Mouse (Mus musculus) heart, embryonic 12.5 days (tissue): Measurements from ENCODE around the gene Galnt16. TPM values are rescaled to one million over a fixed set of nuclear protein-coding genes. Genes with fewer than 3 reads are reported as not detected.

Experiments used
- ATAC-seq: fragments of 200-750 bp; cut with Nextera tagmentation; 2 replicates; pipeline ENCODE4 v1.8.0; 2017; ENCODE audit warnings: moderate TSS enrichment, moderate library complexity; ENCODE audit not compliant: insufficient number of reproducible peaks, low FRiP score
- H3K27ac ChIP-seq: fragments of 300-500 bp; sonication (generic); 2 replicates; pipeline ENCODE4 v1.5.1; 2016; ENCODE audit warnings: mild to moderate bottlenecking, moderate library complexity; ENCODE audit not compliant: poor library complexity, severe bottlenecking
- H3K27me3 ChIP-seq: fragments of 300-500 bp; sonication (generic); replicated peaks from 2 replicates; pipeline ENCODE4 v1.6.1; 2016; ENCODE audit warnings: mild to moderate bottlenecking, moderate library complexity
- H3K36me3 ChIP-seq: fragments of 300-500 bp; sonication (generic); 2 replicates; pipeline ENCODE4 v1.6.1; 2016; ENCODE audit warnings: mild to moderate bottlenecking, moderate library complexity
- H3K4me1 ChIP-seq: fragments of 300-500 bp; sonication (generic); replicated peaks from 2 replicates; pipeline ENCODE4 v1.6.1; 2016; ENCODE audit warnings: mild to moderate bottlenecking
- H3K4me2 ChIP-seq: fragments of 300-500 bp; sonication (generic); 2 replicates; pipeline ENCODE4 v1.6.1; 2016; ENCODE audit warnings: mild to moderate bottlenecking, moderate library complexity
- H3K4me3 ChIP-seq: fragments of 300-500 bp; sonication (generic); 2 replicates; pipeline ENCODE4 v1.5.1; 2016; ENCODE audit warnings: mild to moderate bottlenecking
- H3K9ac ChIP-seq: fragments of 300-500 bp; sonication (generic); 2 replicates; pipeline ENCODE4 v1.6.1; 2016; ENCODE audit warnings: mild to moderate bottlenecking, moderate library complexity
- H3K9me3 ChIP-seq: fragments of 300-500 bp; sonication (generic); replicated peaks from 2 replicates; pipeline ENCODE4 v1.6.1; 2016; ENCODE audit warnings: mild to moderate bottlenecking, moderate library complexity
- WGBS: fragments of 180-500 bp; shearing (Covaris S2); methylation state at CpG from one replicate; pipeline ENCODE4 v1.1.7; 2016; 5-methylcytosine and 5-hydroxymethylcytosine counted together
- polyA plus RNA-seq: library from polyadenylated mRNA; unstranded; fragments of >200 nt; fragmentation: Nextera tagmentation; extraction: Ambion mirVana; gene quantifications from 2 replicates; pipeline ENCODE4 v1.2.1, GENCODE M21; 2016

Gene Galnt16
- polyA plus RNA-seq, 1 experiment from 2014 or later: 2.1 TPM

GRCm38 (mm10) chr12:80663935-80664334, 145.9 kb downstream of the Galnt16 start:
- WGBS: 85% methylated on average over 2 of the region's 2 CpGs
- no peak for ATAC-seq
- H3K27me3 ChIP-seq: no peaks in the 10 kb centered on the region
- H3K36me3 ChIP-seq: peaks cover 25% of the 10 kb centered on the region
- no peak overlapping the region for H3K4me2 ChIP-seq
- no peak overlapping the region for H3K4me3 ChIP-seq
- no peaks in the 10 kb centered on the region for H3K9me3 ChIP-seq
- no peak overlapping the region for H3K9ac ChIP-seq
- no peak overlapping the region for H3K27ac ChIP-seq
- H3K4me1 ChIP-seq: peaks cover 8% of the 10 kb centered on the region; the same call in 1 of the 2 replicates

GRCm38 (mm10) chr12:80668391-80668790, 150.3 kb downstream of the Galnt16 start:
- Histone ChIP-seq H3K9ac (no peak overlapping the region), H3K36me3 (peaks cover 25% of the 10 kb centered on the region), H3K4me2 (no peak overlapping the region), H3K4me1 (no peaks in the 10 kb centered on the region), H3K27ac (no peak overlapping the region), H3K9me3 (no peaks in the 10 kb centered on the region), H3K27me3 (no peaks in the 10 kb centered on the region), H3K4me3 (no peak overlapping the region)
- 65% methylated on average over 2 of the region's 2 CpGs for WGBS
- ATAC-seq: no peak

GRCm38 (mm10) chr12:80673170-80673569, 155.1 kb downstream of the Galnt16 start:
- Histone ChIP-seq H3K9me3 (no peaks in the 10 kb centered on the region), H3K4me1 (no peaks in the 10 kb centered on the region), H3K4me3 (no peak overlapping the region), H3K27me3 (no peaks in the 10 kb centered on the region), H3K27ac (no peak overlapping the region), H3K36me3 (peaks cover 48% of the 10 kb centered on the region), H3K4me2 (no peak overlapping the region), H3K9ac (no peak overlapping the region)
- no peak for ATAC-seq
- WGBS: 18% methylated on average over 3 of the region's 3 CpGs

Other genes with a start within 250 kb of the Galnt16 start
- 14.7 and 15.1 TPM in 2 replicates for gene Dcaf5, start 81.7 kb upstream of the Galnt16 start, polyA plus RNA-seq
- 19.6 and 21.9 TPM in 2 replicates for gene Exd2, start 55.2 kb upstream of the Galnt16 start, polyA plus RNA-seq
- 22.3 and 24.1 TPM in 2 replicates for gene Slc39a9, start 125.6 kb downstream of the Galnt16 start, polyA plus RNA-seq
- gene Erh, start 126.1 kb downstream of the Galnt16 start, polyA plus RNA-seq: 155 and 173 TPM in 2 replicates
- gene Plekhd1, start 174.3 kb downstream of the Galnt16 start, polyA plus RNA-seq: 0.50 and 0.70 TPM in 2 replicates
- gene Ccdc177, start 242.4 kb downstream of the Galnt16 start, polyA plus RNA-seq: 0.03 TPM in 1 of 2 replicates, not detected in the other